Mouse (Mus musculus) skeletal muscle tissue, adult 2 months (tissue): ENCODE measurements around the gene Prps1.
"Not testable (repeated sequence)": the region's sequence is repeated elsewhere in the genome, so short reads cannot be mapped to it uniquely, and the experiment has no call there.

ENCODE experiments used
- DNase-seq: peaks from one replicate; pipeline ENCODE4 v3.0.0-alpha.2; 2012; ENCODE audit warnings: low read depth, low spot score

The Prps1 gene

GRCm38 (mm10) chrX:140456279-140456731 lies at the start of gene Prps1:
Gene Prps1, plus strand, starts transcription at chrX:140456613.
- DNase-seq = peak; percentile 68

DNA sequence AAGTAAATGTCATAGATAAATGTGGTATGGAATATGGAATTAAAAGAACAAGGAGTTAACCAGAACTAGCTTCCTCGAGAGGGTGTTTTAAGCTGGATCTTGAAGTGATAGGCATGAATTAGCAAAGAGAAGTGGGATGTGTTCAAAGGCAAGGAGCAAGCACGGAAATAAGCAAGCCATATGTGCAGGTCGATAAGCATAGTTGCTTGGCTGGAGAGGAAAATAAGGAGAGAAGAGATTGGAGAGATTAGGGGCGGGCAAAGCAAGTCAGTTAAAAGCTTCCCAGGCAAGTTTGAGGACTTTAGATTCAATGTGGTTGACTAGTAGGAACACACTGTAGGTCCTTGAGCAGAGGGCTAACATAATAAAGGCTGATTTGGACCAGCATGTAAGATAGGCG lies 48.8 kb upstream of the Prps1 start:
- no peak for DNase-seq

DNA sequence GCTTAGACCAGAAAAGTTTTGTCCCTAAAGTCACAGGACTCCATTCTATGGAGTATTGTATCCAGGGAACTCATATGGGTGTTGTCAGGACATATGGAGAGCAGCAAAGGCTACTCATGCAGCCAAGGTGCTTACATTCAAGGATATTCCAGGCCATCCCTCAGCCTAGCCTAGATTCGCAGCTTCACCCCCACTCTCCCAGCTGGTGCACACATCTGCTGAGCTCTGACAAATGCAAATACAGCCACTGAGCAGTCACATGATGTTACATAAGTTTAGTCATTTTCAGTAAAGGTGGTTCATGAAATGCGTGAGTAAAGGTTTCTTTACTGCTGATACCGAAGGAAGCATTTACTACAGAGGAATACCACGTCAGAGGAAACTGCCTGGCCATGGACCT lies 37.9 kb upstream of the Prps1 start:
- DNase-seq = no peak

DNA sequence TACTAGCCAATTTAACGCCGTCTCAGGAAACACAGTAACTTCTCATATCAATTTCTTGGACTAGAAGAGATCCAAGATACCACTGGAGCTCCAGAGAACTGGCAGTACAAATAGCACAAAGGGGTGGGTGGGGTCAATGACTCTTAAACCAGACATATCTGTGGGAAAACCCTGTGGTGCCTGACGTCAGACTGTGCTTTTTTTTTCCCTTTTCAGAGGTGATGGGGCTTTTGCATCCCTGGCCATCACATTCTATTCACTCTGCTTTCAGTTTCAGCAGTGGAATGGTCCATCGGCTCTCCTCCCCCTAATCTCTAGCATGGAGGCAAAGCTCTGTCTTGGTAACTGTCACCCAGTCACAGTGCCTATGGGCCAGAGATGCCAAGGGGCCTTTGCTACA lies 29.3 kb upstream of the Prps1 start:
- no peak for DNase-seq

DNA sequence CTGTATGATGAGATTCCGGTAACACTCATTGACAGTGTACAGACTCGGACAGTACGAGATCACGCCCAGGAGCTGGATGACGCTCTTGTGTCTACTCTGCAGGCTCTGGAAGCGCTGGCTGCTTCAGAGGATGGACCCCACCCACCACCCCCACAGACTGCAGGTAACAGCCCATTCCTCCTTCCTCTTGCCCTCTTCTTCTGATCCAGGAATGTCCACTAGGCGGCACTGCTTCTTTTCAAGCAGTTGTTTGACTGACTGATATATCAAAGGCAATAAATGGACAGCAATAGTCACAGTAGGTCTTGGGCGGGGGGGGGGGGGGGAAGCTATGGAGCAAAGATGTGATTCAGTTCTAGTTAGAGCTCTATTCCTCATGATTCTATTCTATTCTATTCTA lies 28.2 kb upstream of the Prps1 start:
- DNase-seq = no peak

- DNase-seq = no peak
Measured at GRCm38 (mm10) chrX:140429985-140430384, 26.4 kb upstream of the Prps1 start.

- peak; percentile 9 for DNase-seq
Measured at GRCm38 (mm10) chrX:140430506-140430905, 25.9 kb upstream of the Prps1 start.

DNA sequence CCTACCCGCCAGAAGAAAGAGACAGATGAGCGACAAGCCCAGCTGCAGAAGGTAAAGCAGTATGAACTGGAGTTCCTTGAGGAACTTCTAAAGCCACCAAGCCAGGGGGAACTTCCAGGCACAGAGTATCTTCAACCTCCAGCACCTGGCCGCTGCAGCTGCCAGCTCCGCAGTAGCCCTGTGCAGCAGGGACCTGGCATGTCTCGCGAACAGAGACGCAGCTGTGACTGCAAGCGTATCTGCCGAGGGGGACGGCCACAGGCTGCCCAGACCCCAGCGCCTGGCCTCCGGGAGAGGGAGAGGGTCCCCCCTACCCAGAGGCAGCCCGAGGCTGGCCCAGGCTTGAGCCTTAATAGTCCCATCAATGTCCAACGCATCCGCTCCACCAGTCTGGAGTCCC lies 24.4 kb upstream of the Prps1 start:
- DNase-seq = no peak

DNA sequence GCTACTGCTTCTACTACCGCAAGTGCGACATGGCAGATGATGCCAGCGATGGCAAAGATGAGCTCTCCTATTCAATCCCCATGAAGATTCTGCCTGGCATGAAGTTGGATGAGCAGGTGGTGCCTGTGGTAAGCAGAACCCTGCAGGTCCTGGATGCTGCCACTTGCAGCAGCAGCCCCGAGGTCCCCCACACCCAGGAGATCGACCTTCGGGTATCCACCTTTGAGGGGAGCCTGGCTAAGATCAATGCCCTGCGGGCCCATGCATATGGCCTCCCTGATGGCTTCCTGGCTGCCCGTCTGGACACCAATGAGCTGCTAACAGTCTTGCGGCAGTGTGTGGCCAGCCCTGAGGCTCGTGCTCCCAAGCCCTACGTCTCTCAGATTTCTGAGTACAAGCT lies 23.6 kb upstream of the Prps1 start:
- no peak for DNase-seq

GRCm38 (mm10) chrX:140437906-140438305 lies 18.5 kb upstream of the Prps1 start:
- no peak for DNase-seq

DNA sequence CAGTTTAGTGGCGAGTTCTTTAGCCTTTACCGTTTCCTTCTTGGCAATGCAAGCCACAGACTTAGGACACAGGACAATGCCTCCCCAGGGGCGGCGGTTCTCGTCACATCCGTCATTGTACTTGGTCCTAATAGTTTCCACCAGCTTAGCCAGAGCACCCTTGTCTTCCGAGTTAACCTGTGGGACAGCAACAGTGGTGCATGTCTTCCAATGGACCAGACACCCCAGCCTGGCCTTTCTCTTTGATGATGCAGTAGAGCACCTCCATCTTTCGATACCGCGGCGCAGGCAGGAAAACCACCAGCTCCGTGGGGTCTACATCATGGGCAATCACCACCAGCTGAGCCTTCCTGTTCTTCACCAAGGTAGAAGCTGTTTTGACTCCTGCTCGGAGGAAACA lies 10.9 kb upstream of the Prps1 start:
- no peak for DNase-seq

- DNase-seq = no peak
Measured at GRCm38 (mm10) chrX:140450071-140450470, 6.3 kb upstream of the Prps1 start.

GRCm38 (mm10) chrX:140456751-140457491 lies 508 bp downstream of the Prps1 start:
- DNase-seq = no peak

DNA sequence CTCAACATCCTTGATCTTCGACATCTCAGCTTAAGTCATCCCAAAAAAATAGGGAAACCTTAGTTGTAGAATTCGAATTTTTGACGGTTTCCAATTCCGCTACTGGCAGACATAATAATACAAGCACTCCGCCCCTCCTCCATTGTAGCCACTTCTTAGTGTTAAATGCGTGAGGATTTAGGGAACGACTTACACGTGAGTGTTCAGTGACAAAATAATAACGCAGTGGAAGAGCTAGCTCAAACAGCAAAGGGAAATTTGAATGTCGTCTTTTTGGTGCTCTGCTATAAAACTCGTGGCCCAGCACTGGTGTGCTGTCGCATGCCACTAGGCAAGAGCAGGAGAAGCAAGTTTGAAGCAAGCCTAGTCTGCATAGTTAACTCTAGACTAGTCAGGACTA lies 1.1 kb downstream of the Prps1 start:
- DNase-seq = no peak

GRCm38 (mm10) chrX:140478231-140478630 lies 21.8 kb downstream of the Prps1 start:
- no peak for DNase-seq

- peak; percentile 26 for DNase-seq
Measured at GRCm38 (mm10) chrX:140479171-140479570, 22.8 kb downstream of the Prps1 start.

DNA sequence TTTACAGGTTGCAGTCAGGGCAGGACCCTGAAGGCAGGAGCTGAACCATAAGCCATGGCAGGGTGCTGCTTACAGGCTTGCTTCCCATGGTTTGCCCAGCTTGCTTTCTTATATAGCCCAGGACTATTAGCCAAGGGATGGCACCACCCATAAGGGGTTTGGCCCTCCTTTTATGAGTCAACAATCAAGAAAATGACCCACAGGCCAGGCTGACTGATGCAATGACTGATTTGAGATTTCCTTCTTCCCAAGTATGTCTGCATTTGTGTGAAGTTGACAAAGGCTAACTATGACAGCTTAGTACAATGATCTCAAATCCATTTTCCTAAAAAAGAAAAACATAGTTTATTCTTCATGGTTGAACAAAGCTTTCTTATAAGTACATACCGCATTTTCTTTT lies 32.8 kb downstream of the Prps1 start:
- no peak for DNase-seq

- no peak for DNase-seq
Measured at GRCm38 (mm10) chrX:140490203-140490602, 33.8 kb downstream of the Prps1 start.

DNA sequence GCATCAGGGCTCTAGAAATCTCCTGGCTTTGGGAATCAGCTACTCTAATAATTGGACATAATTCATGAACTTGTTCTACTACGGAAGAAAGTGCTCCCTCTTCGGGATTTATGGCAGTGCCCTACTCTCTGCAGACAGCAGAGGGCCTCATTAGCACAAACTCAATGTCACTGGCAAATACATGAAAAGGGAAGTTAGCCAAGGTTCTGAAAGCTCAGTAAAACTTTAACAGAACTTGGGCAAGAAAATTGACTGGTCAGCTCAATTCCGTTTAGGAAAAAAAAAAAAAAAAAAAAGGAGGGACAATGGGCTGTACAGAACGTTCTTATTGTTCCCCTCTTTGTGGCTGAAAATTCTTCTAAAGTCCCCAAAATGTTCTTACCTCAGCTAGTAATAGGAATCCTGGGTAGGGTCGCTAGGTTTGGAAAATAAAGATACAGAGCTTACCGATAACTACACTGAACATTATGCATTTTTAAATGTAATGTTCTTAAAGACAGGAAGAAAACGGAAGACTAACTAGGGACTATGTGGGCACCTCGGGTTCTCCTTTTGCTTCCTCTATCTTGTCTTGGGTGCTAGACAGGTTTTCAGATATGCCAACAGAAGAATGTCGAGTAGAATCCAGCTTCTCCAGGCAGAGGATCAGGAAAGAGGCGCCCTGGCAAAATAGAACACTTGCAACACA lies 35.6 kb downstream of the Prps1 start:
- DNase-seq = peak; percentile 69

GRCm38 (mm10) chrX:140493527-140494029 lies 37.2 kb downstream of the Prps1 start:
- DNase-seq = no peak

DNA sequence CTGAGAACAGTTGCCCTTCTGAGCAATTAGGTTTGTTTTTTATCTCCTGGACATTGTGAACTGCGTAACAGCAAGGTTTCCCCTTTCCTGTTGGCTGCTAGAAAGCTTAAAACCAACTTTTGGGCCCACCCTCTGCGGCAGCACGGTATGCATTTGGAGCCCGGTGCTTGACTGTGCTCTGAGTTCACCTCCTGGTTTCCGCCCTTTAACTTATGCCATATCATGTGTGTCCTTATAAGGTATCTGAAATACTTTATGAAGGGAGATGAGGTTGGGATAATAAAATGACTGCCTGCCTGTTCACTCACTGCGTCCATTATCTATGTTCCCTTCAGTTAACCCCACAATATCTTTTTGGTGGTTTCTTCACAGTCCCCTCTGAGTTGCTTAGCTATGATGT lies 37.8 kb downstream of the Prps1 start:
- no peak for DNase-seq

- not testable (repeated sequence) for DNase-seq
Measured at GRCm38 (mm10) chrX:140498431-140498830, 42.0 kb downstream of the Prps1 start.

- DNase-seq = no peak
Measured at GRCm38 (mm10) chrX:140500306-140500705, 43.9 kb downstream of the Prps1 start.
